Mouse (Mus musculus) forebrain, embryonic 14.5 days (tissue): ENCODE results near the gene Slfn5. TPM values are rescaled to one million over a fixed set of nuclear protein-coding genes. Genes with fewer than 3 reads are reported as not detected.
"Not testable (repeated sequence)": the region's sequence is repeated elsewhere in the genome, so short reads cannot be mapped to it uniquely, and the experiment has no call there.

ENCODE experiments used
- ATAC-seq: fragments of 200-750 bp; cut with Nextera tagmentation; 2 replicates; pipeline ENCODE4 v1.8.0; 2017; ENCODE audit warnings: mild to moderate bottlenecking, moderate library complexity
- DNase-seq: peaks from one replicate; pipeline ENCODE4 v3.0.0-alpha.2; 2015; ENCODE audit warnings: low spot score
- H3K27ac ChIP-seq: fragments of 300-500 bp; sonication (generic); 2 replicates; pipeline ENCODE4 v1.5.1; 2014; ENCODE audit warnings: low read depth, mild to moderate bottlenecking, control low read depth, low read length, moderate library complexity
- H3K27me3 ChIP-seq: fragments of 300-500 bp; sonication (generic); replicated peaks from 2 replicates; pipeline ENCODE4 v1.6.1; 2014; ENCODE audit warnings: low read length, control low read depth, mixed read lengths; ENCODE audit not compliant: control insufficient read depth, insufficient read depth
- H3K36me3 ChIP-seq: fragments of 300-500 bp; sonication (generic); 2 replicates; pipeline ENCODE4 v1.6.1; 2014; ENCODE audit warnings: low read length, control low read depth; ENCODE audit not compliant: control insufficient read depth, insufficient read depth
- H3K4me1 ChIP-seq: fragments of 300-500 bp; sonication (generic); 2 replicates; pipeline ENCODE4 v1.6.1; 2014; ENCODE audit warnings: antibody characterized with exemption, low read length, control low read depth; ENCODE audit not compliant: control insufficient read depth, insufficient read depth
- H3K4me2 ChIP-seq: fragments of 300-500 bp; sonication (generic); 2 replicates; pipeline ENCODE4 v1.6.1; 2014; ENCODE audit warnings: mild to moderate bottlenecking, control low read depth, low read length
- H3K4me3 ChIP-seq: fragments of 300-500 bp; sonication (generic); 2 replicates; pipeline ENCODE4 v1.5.1; 2014; ENCODE audit warnings: low read depth, low read length, control low read depth
- H3K9ac ChIP-seq: fragments of 300-500 bp; sonication (generic); 2 replicates; pipeline ENCODE4 v1.6.1; 2014; ENCODE audit warnings: mild to moderate bottlenecking, low read length, control low read depth, moderate library complexity
- H3K9me3 ChIP-seq: fragments of 300-500 bp; sonication (generic); replicated peaks from 2 replicates; pipeline ENCODE4 v1.6.1; 2016; ENCODE audit warnings: low read length, control low read depth, mixed read lengths; ENCODE audit not compliant: control insufficient read depth
- WGBS: fragments of 180-500 bp; shearing (Covaris S2); extraction: QIAGEN DNeasy Blood & Tissue Kit; methylation state at CpG from one replicate; pipeline ENCODE4 v1.1.7; 2014; 5-methylcytosine and 5-hydroxymethylcytosine counted together
- polyA plus RNA-seq: library from polyadenylated mRNA; unstranded; fragments of >200 nt; fragmentation: Nextera tagmentation; extraction: Ambion mirVana; gene quantifications from 2 replicates; pipeline ENCODE4 v1.2.1, GENCODE M21; 2014

Slfn5 gene
- polyA plus RNA-seq, 1 experiment from 2014 or later: 0.41 TPM

DNA sequence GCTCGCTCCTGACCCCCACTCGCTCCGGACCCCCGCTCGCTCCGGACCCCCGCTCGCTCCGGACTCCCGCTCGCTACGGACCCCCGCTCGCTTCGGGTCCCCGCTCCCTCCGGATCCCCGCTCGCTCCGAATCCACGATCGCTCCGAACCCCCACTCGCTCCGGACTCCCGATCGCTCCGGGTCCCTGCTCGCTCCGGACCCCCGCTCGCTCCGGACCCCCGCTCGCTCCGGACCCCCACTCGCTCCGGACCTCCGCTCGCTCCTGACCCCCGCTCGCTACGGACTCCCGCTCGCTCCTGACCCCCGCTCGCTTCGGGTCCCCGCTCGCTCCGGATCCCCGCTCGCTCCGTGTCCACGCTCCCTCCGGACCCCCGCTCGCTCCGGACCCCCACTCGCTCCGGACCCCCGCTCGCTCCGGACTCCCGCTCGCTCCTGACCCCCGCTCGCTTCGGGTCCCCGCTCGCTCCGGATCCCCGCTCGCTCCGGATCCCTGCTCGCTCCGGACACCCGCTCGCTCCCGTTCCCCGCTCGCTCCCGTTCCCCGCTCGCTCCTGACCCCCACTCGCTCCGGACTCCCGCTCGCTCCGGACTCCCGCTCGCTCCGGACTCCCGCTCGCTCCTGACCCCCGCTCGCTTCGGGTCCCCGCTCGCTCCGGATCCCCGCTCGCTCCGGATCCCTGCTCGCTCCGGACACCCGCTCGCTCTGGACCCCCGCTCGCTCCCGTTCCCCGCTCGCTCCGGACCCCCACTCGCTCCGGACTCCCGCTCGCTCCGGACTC is 19.3 kb upstream of the Slfn5 start:
- H3K4me2 ChIP-seq: peak overlapping the region; percentile 93
- H3K4me3 ChIP-seq: peak overlapping the region; percentile 44
- not testable (repeated sequence) for H3K9me3 ChIP-seq, H3K27ac ChIP-seq, ATAC-seq, H3K36me3 ChIP-seq, H3K4me1 ChIP-seq
- WGBS: under 1% methylated on average over 106 of the region's 119 CpGs
- peaks cover 49% of the 10 kb centered on the region for H3K27me3 ChIP-seq
- peak; percentile 22 for DNase-seq
- H3K9ac ChIP-seq: peak overlapping the region; percentile 41

GRCm38 (mm10) chr11:82933186-82933585 is 18.0 kb upstream of the Slfn5 start:
- peaks cover 47% of the 10 kb centered on the region for H3K27me3 ChIP-seq
- ATAC-seq (no peak), DNase-seq (no peak)
- peak overlapping the region; percentile 44 for H3K4me3 ChIP-seq
- H3K9ac ChIP-seq: peak overlapping the region; percentile 50
- under 1% methylated on average over 28 of the region's 29 CpGs for WGBS
- H3K4me2 ChIP-seq: peak overlapping the region; percentile 93
- no peak overlapping the region for H3K27ac ChIP-seq
- H3K36me3 ChIP-seq: no peaks in the 10 kb centered on the region
- peaks cover 4% of the 10 kb centered on the region; the same call in 1 of the 2 replicates for H3K4me1 ChIP-seq
- H3K9me3 ChIP-seq: no peaks in the 10 kb centered on the region

DNA sequence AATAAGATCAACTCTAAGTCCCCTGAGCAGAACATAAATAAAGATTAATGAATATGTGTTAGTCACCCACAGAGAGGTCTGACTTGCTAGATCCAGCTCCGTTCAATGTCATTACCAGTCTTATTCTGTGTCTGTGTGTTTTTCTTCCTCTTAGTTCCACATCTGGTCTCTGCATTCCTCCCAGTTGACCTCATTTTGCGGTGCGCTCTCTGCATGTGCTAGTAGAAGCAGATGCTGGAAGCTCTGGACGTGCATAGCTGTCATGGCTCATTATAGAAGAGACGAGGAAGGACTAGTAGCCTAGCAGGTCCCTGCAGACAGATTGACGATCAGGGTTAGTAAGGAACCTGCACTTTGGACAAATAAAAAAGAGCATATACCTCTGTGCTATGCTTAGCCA is 7.8 kb upstream of the Slfn5 start:
- H3K9me3 ChIP-seq: no peaks in the 10 kb centered on the region
- no peak for ATAC-seq
- no peaks in the 10 kb centered on the region for H3K4me1 ChIP-seq
- no peak for DNase-seq
- no peak overlapping the region for H3K9ac ChIP-seq
- WGBS: 77% methylated on average over 6 of the region's 6 CpGs
- no peak overlapping the region for H3K4me2 ChIP-seq
- no peaks in the 10 kb centered on the region for H3K36me3 ChIP-seq
- no peak overlapping the region for H3K27ac ChIP-seq
- no peak overlapping the region for H3K4me3 ChIP-seq
- no peaks in the 10 kb centered on the region for H3K27me3 ChIP-seq

GRCm38 (mm10) chr11:82945636-82946035 is 5.5 kb upstream of the Slfn5 start:
- no peak overlapping the region for H3K27ac ChIP-seq
- WGBS: 76% methylated on average over 2 of the region's 2 CpGs
- DNase-seq: no peak
- no peak overlapping the region for H3K4me2 ChIP-seq
- H3K36me3 ChIP-seq: no peaks in the 10 kb centered on the region
- H3K9me3 ChIP-seq: no peaks in the 10 kb centered on the region
- H3K4me3 ChIP-seq: no peak overlapping the region
- no peak for ATAC-seq
- no peaks in the 10 kb centered on the region for H3K4me1 ChIP-seq
- peaks cover 3% of the 10 kb centered on the region for H3K27me3 ChIP-seq
- no peak overlapping the region for H3K9ac ChIP-seq

GRCm38 (mm10) chr11:82947457-82947856 is 3.7 kb upstream of the Slfn5 start:
- 36% methylated on average over 4 of the region's 4 CpGs for WGBS
- H3K4me1 ChIP-seq: no peaks in the 10 kb centered on the region
- no peak overlapping the region for H3K4me2 ChIP-seq
- H3K36me3 ChIP-seq: no peaks in the 10 kb centered on the region
- H3K9me3 ChIP-seq: no peaks in the 10 kb centered on the region
- H3K4me3 ChIP-seq: no peak overlapping the region
- no peak overlapping the region for H3K27ac ChIP-seq
- H3K9ac ChIP-seq: no peak overlapping the region
- ATAC-seq: no peak
- no peak for DNase-seq
- peaks cover 20% of the 10 kb centered on the region for H3K27me3 ChIP-seq

DNA sequence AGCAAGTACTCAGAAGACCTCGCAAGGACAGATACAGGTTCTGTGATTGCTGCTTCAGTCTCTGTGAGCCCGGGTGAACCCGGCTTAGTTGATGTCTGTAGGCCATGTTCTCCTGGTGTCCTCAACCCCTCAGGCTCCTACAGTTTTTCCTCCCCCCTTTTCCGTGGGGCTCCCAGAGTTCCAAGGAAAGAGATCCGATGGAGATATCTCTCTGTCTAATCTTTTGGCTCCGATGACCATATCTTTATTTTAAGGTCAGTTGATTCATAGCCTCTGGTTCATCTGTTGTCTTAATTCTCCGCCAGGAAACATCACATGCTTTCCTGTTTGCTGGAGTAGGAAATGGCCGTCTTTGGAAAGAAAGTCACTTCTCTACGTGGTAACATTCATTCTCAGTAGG is 2.1 kb upstream of the Slfn5 start:
- H3K36me3 ChIP-seq: no peaks in the 10 kb centered on the region
- no peak overlapping the region for H3K4me3 ChIP-seq
- H3K27me3 ChIP-seq: peaks cover 34% of the 10 kb centered on the region
- ATAC-seq: no peak
- H3K9me3 ChIP-seq: no peaks in the 10 kb centered on the region
- H3K9ac ChIP-seq: no peak overlapping the region
- no peak for DNase-seq
- no peak overlapping the region for H3K4me2 ChIP-seq
- H3K4me1 ChIP-seq: no peaks in the 10 kb centered on the region
- H3K27ac ChIP-seq: no peak overlapping the region
- 85% methylated on average over 9 of the region's 9 CpGs for WGBS

GRCm38 (mm10) chr11:82951865-82952611 is 889 bp downstream of the Slfn5 start:
- no peak overlapping the region for H3K27ac ChIP-seq
- no peak overlapping the region for H3K9ac ChIP-seq
- H3K36me3 ChIP-seq: no peaks in the 10 kb centered on the region
- no peaks in the 10 kb centered on the region for H3K4me1 ChIP-seq
- DNase-seq: no peak
- no peak overlapping the region for H3K4me3 ChIP-seq
- H3K9me3 ChIP-seq: no peaks in the 10 kb centered on the region
- 11% methylated on average over 28 of the region's 28 CpGs for WGBS
- H3K27me3 ChIP-seq: peaks cover 36% of the 10 kb centered on the region
- ATAC-seq: no peak
- H3K4me2 ChIP-seq: no peak overlapping the region

DNA sequence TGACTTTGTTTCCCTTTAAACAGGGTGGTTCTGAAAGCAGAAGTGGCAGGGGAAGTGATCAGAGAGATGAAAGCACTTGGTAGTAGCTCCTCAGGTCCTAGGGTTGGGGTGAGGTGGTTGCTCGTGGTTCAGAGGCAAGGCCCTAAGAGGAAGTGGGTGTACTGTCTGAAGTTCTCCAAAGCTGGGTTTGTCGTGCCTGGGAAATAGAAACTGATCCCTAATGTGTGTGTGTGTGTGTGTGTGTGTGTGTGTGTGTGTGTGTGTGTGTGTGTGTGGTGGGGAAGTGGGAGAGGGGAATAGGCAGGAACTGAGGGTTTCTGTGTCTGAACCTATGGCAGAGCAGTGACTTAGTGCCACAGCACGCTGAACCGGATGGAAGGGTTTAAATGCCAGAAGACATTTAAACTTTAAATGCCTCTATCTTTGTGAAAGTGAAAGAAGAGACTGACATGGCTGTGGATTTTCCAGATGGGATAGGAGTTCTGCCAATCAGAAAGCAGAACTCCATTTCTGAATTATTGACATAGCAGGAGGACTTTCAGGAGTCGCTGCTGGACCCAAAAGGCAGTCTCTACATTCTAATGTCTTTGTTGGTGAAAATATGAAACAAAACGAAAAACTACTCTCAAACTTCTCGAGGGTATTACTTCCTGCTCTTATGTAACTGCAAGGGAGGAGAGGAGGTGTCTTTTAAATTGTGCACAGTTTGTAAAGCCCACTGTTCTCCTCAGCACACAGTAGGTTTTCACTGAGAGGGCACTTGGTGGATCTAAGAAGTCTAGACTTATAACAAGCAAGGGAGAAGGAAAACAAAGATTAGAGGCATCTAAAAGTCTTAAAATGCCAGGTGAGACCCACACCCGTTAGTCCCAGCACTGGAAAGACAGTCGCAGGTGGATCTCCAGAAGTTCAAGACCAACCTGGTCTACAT is 1.7 kb downstream of the Slfn5 start:
- H3K9ac ChIP-seq: no peak overlapping the region
- peaks cover 36% of the 10 kb centered on the region for H3K27me3 ChIP-seq
- H3K36me3 ChIP-seq: no peaks in the 10 kb centered on the region
- H3K9me3 ChIP-seq: no peaks in the 10 kb centered on the region
- H3K4me3 ChIP-seq: no peak overlapping the region
- no peak for DNase-seq
- no peaks in the 10 kb centered on the region for H3K4me1 ChIP-seq
- H3K27ac ChIP-seq: no peak overlapping the region
- H3K4me2 ChIP-seq: no peak overlapping the region
- WGBS: 70% methylated on average over 9 of the region's 9 CpGs
- no peak for ATAC-seq
